Mouse (Mus musculus) layer of hippocampus, adult 9-11 months (tissue): Measurements from ENCODE around the gene Ccdc188.

Source experiments
- DNase-seq: peaks from one replicate; pipeline ENCODE4 v3.0.0; 2022

Gene Ccdc188

GRCm38 (mm10) chr16:18236676-18237501 lies 19.2 kb downstream of the Ccdc188 start:
- no peak for DNase-seq

- DNase-seq = no peak
These were observed 23.9 kb downstream of the Ccdc188 start for GRCm38 (mm10) chr16:18241581-18241980.

- no peak for DNase-seq
These were observed 30.1 kb downstream of the Ccdc188 start for GRCm38 (mm10) chr16:18247521-18248399.

GRCm38 (mm10) chr16:18248433-18249363 lies 31.0 kb downstream of the Ccdc188 start, which contains the start of the genes Trmt2a and Ranbp1:
TSS of gene Trmt2a (plus strand) at chr16:18248679.
TSS of gene Ranbp1 (minus strand) at chr16:18248732.
- peak; percentile 99 for DNase-seq

- DNase-seq = peak; percentile 77
These were observed 31.8 kb downstream of the Ccdc188 start for GRCm38 (mm10) chr16:18249364-18249967.

- no peak for DNase-seq
These were observed 32.6 kb downstream of the Ccdc188 start for GRCm38 (mm10) chr16:18250231-18250630.

- no peak for DNase-seq
These were observed 33.4 kb downstream of the Ccdc188 start for GRCm38 (mm10) chr16:18250828-18251790.

GRCm38 (mm10) chr16:18252736-18253135 lies 35.1 kb downstream of the Ccdc188 start:
- DNase-seq = no peak

- no peak for DNase-seq
These were observed 36.2 kb downstream of the Ccdc188 start for GRCm38 (mm10) chr16:18253866-18254265.

GRCm38 (mm10) chr16:18258221-18258620 lies 40.5 kb downstream of the Ccdc188 start, which contains the start of gene Gm49776:
TSS of gene Gm49776 (minus strand) at chr16:18258321.
- DNase-seq = no peak

- no peak for DNase-seq
These were observed 47.3 kb downstream of the Ccdc188 start for GRCm38 (mm10) chr16:18265024-18265423.

GRCm38 (mm10) chr16:18268182-18268581 lies 50.5 kb downstream of the Ccdc188 start:
- DNase-seq = no peak
